Mouse (Mus musculus) kidney, adult 2 months (tissue): ENCODE results near the gene Fxr2. TPM values are rescaled to one million over a fixed set of nuclear protein-coding genes. Genes with fewer than 3 reads are reported as not detected.
A peak's percentile ranks its signal among the peaks of the same experiment; 100 is the strongest.

Experiments used
- DNase-seq: peaks from one replicate; pipeline ENCODE4 v3.0.0; 2021
- H3K27ac ChIP-seq: fragments of 200-500 bp; 2 replicates; pipeline ENCODE4 v1.5.1; 2012; ENCODE audit warnings: low read depth, low read length, control low read depth, inconsistent platforms; ENCODE audit not compliant: insufficient read depth
- H3K27me3 ChIP-seq: fragments of 200-500 bp; replicated peaks from 2 replicates; pipeline ENCODE4 v1.6.1; 2012; ENCODE audit warnings: mild to moderate bottlenecking, moderate library complexity, low read length, inconsistent platforms; ENCODE audit not compliant: control insufficient read depth, insufficient read depth
- H3K36me3 ChIP-seq: fragments of 200-500 bp; 2 replicates; pipeline ENCODE4 v1.6.1; 2012; ENCODE audit warnings: mild to moderate bottlenecking, moderate library complexity, low read length, inconsistent platforms; ENCODE audit not compliant: control insufficient read depth, insufficient read depth
- H3K4me1 ChIP-seq: fragments of 200-500 bp; 2 replicates; pipeline ENCODE4 v1.6.1; 2011; ENCODE audit warnings: low read length; ENCODE audit not compliant: control insufficient read depth, insufficient read depth
- H3K4me3 ChIP-seq: fragments of 200-500 bp; 2 replicates; pipeline ENCODE4 v1.5.1; 2011; ENCODE audit warnings: mild to moderate bottlenecking, low read depth, low read length, control low read depth; ENCODE audit not compliant: insufficient read depth
- CTCF ChIP-seq: fragments of 200-500 bp; conservative IDR thresholded peaks from 2 replicates; pipeline ENCODE4 v1.5.1; 2011; ENCODE audit warnings: low read depth, mild to moderate bottlenecking, control low read depth, low read length, moderate library complexity, mixed read lengths; ENCODE audit not compliant: insufficient read depth, insufficient read length
- POLR2A ChIP-seq: fragments of 200-500 bp; IDR thresholded peaks from one replicate; pipeline ENCODE4 v1.6.1; 2011; ENCODE audit warnings: low read depth, low read length, control low read depth
- WGBS: fragments of 180-500 bp; shearing (Covaris S2); methylation state at CpG from one replicate; pipeline ENCODE4 v1.1.7; 2018; 5-methylcytosine and 5-hydroxymethylcytosine counted together
- polyA plus RNA-seq: library from polyadenylated mRNA; depleted of rRNA; stranded (reverse); fragments of >200 nt; gene quantifications from 2 replicates; pipeline ENCODE4 v1.2.3, GENCODE M21; 2012; rRNA removed

Fxr2 gene
- polyA plus RNA-seq, result 49.9 and 50.8 TPM in 2 replicates

DNA sequence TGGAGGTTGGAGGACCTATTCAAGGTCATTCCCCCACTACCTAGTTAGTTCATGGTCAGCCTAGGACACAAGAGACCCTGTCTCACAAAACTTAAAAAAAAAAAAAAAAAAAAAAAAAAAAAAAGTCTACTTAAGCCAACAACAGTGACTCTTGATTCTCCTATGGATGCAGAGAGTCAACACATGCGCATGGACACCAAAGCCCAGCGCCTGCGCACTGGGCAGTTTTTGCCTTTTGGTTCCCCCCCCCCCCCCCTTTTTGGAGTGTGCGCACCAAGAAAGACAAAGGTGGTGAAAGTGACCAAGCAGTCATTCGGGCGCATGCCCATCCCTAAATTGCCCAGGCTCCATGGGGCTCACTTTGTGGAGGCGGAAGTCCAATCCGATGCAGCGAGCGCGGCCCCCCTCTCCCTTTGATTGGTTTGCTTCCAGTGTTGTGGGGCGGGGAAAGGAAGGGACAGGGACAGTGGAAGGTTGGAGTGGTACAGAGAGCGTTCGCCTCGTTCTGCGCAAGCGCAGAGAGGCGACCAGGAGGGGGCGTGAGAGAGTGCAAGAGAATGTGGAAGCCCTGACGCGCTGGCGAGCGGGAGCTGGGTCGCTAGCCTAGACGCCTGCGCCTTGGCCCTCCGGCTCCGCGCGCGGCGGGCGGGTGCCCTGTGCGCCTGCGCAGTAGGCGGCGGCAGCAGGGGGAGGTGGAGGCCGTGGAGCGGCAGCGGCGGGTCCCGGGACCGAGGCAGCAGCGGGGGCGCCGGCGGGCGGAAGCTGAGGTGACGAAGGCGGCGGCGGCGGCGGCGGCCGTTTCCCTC lies at the start of gene Fxr2:
Gene Fxr2, plus strand, starts transcription at position 707 of the 806 bp plus-strand sequence.
- H3K36me3 ChIP-seq, result no peaks in the 10 kb centered on the region; the same call in 1 of the 2 replicates
- no peaks in the 10 kb centered on the region for H3K27me3 ChIP-seq
- peak within 1 kb of the TSS; percentile 96 for H3K4me3 ChIP-seq
- peak within 1 kb of the TSS; percentile 59 for H3K27ac ChIP-seq
- peak; percentile 100 for DNase-seq
- peaks cover 3% of the 10 kb centered on the region; the same call in 1 of the 2 replicates for H3K4me1 ChIP-seq
- WGBS, result under 1% methylated on average over 56 of the region's 56 CpGs
- peak; percentile 82 for TF ChIP-seq CTCF
- no peak for TF ChIP-seq POLR2A

DNA sequence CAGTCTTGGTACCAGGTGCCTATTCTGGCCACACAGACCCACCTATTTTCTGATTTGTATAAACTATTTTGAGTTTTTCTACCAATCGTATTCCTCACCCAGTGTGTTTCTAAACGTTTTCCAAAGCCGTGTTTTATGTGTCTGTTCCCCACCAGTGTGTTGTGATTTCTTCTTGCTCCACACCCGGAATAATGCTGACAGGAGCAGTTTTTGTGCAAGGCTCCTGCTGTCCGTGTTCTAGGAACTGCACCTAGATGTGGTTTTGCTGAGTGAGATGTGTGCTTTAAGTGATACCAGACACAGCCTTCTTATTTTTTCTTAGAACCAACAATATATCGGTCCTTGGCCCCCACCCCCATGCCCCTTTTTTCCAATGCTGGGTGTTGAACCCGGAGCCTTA lies 48.8 kb upstream of the Fxr2 start:
- peaks cover 4% of the 10 kb centered on the region; the same call in 1 of the 2 replicates for H3K4me1 ChIP-seq
- WGBS, result 68% methylated on average over 7 of the region's 7 CpGs

DNA sequence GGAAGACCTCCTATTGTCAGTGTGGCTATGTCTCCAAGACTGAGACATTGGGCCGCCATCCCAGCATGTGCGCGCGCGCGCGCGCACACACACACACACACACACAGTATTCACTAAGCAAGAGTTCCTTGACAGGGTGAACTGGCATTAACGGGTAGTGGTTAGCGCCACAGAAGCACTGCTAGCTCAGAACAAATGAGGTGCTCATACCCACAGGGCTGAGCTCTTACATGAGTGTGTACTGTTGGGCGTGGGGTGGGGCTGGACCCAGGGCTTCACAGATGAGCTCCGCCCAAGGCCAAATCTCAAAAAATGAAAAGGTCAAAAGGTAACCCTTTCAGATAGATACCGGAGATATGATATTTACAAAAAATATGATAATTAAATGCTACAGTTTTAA lies 47.9 kb upstream of the Fxr2 start:
- H3K4me3 ChIP-seq, result no peak overlapping the region
- no peak for TF ChIP-seq POLR2A
- no peak for TF ChIP-seq CTCF
- no peaks in the 10 kb centered on the region for H3K36me3 ChIP-seq
- no peak overlapping the region for H3K27ac ChIP-seq
- H3K27me3 ChIP-seq, result no peaks in the 10 kb centered on the region
- peaks cover 4% of the 10 kb centered on the region; the same call in 1 of the 2 replicates for H3K4me1 ChIP-seq
- DNase-seq, result no peak
- 95% methylated on average over 13 of the region's 13 CpGs for WGBS

More for the DNA sequence above, 48.8 kb upstream of the Fxr2 start:
- no peaks in the 10 kb centered on the region for H3K36me3 ChIP-seq
- H3K27ac ChIP-seq, result no peak overlapping the region
- no peak overlapping the region for H3K4me3 ChIP-seq
- no peaks in the 10 kb centered on the region for H3K27me3 ChIP-seq
- TF ChIP-seq CTCF, result no peak
- TF ChIP-seq POLR2A, result no peak
- no peak for DNase-seq

DNA sequence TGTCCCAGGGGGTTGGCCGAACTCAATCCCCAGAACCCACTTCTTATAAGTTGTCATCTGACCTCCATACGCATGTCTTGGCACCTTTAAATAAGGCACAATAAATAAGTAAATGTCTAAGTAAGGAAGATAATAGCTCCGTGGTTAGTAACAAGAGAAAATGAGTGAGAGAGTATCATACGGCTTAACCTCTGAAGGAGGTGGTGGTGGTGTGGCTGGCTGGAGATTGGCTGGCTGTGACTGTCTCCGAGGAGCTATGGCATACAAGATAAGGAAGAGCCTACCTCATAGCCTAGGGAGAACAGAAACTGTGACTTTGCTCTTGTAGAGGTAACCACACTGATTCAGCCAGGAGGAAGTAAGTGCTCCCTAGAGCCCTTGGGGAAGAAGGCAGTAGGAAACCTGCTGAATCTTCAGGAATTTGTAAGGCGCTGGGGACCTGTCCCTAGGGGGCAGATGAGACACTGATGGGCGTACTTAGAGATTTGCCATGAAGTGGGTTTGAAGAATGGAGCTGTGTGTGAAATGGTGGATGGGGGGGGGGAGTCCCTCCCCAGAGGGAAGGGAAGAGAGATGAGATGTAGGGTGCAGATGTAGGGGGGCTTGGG lies 47.0 kb upstream of the Fxr2 start:
- no peak for DNase-seq

DNA sequence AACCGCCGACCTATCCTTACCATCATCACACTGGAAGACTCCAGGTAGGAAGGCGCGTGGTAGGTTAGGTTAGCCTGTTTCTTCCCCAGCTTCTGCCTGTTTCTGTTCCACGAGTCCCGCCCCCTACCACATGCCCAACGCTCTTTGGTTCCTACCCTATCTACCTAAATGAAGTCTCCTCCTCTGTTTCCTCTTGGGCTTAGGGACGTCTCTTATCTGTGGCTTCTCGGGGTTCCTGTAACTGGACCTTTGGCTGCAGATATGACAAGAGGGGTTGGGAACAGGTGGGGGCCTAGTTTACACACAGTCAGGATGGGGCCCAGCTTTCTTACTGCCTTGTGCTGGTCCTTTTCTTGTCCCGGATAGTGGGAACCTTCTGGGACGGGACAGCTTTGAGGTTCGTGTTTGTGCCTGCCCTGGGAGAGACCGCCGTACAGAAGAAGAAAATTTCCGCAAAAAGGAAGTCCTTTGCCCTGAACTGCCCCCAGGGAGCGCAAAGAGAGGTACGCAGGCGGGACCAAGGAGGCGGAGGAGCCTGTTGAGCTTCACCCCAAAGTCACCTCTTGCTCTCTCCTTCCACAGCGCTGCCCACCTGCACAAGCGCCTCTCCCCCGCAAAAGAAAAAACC lies 43.5 kb upstream of the Fxr2 start:
- 90% methylated on average over 22 of the region's 22 CpGs for WGBS
- 0 out of 2 replicates have a peak, but pooled peaks cover 2% of the 10 kb centered on the region for H3K36me3 ChIP-seq

More for the DNA sequence above, 47.0 kb upstream of the Fxr2 start:
- TF ChIP-seq POLR2A (no peak), CTCF (no peak)
- H3K4me1 ChIP-seq, result peaks cover 4% of the 10 kb centered on the region; the same call in 1 of the 2 replicates
- 76% methylated on average over 7 of the region's 7 CpGs for WGBS
- no peak overlapping the region for H3K4me3 ChIP-seq
- no peaks in the 10 kb centered on the region for H3K27me3 ChIP-seq
- H3K27ac ChIP-seq, result no peak overlapping the region
- H3K36me3 ChIP-seq, result 0 out of 2 replicates have a peak, but pooled peaks cover under 1% of the 10 kb centered on the region

DNA sequence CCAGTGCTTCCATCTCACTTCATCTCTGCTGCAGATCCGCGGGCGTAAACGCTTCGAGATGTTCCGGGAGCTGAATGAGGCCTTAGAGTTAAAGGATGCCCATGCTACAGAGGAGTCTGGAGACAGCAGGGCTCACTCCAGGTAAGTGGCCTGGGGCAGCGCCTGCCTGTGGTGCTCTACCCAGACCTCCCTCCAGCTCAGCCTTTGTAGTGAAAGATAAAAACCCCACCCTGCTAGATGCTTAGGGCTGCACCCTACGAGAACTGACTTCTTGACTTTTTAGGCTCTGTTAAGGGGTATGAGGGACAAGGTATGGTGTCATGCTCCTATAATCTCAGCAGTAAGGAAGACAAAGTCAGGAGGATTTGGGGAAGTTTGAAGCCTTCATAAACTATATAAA lies 42.2 kb upstream of the Fxr2 start:
- H3K4me3 ChIP-seq, result no peak overlapping the region
- no peak for TF ChIP-seq CTCF
- no peak for TF ChIP-seq POLR2A
- no peak overlapping the region for H3K27ac ChIP-seq
- H3K4me1 ChIP-seq, result no peaks in the 10 kb centered on the region
- 0 out of 2 replicates have a peak, but pooled peaks cover 2% of the 10 kb centered on the region for H3K36me3 ChIP-seq
- H3K27me3 ChIP-seq, result no peaks in the 10 kb centered on the region
- no peak for DNase-seq
- 93% methylated on average over 8 of the region's 8 CpGs for WGBS

More for the DNA sequence above, 43.5 kb upstream of the Fxr2 start:
- Histone ChIP-seq H3K27me3 (no peaks in the 10 kb centered on the region), H3K27ac (no peak overlapping the region), H3K4me3 (no peak overlapping the region), H3K4me1 (no peaks in the 10 kb centered on the region)
- TF ChIP-seq CTCF (no peak), POLR2A (no peak)
- no peak for DNase-seq
